Comparison of ENCODE assay signal across 21 mouse cellular contexts in genomic region chr5:132728689-132729189, GRCm38 (mm10).
DNase-seq lines count a peak whose midpoint lies in the region; ATAC-seq and TF ChIP-seq lines count a peak whose summit lies in the region.
"Had no signal": no experiment of that assay in that cellular context is flagged by ENCODE, and none has a peak within 500 bp of the region (broad histone marks: within the 10 kb centered on the region; RNA-seq: fewer than 3 reads in every experiment).

No protein-coding gene starts in this region.

- no peak overlapping the region for H3K4me2 ChIP-seq in embryonic facial prominence, embryonic 11.5 days (ENCODE audit: low read depth, low read length)
- peak overlapping the region; percentile 11; the same call in 1 of the 2 replicates for H3K4me2 ChIP-seq in heart, embryonic 15.5 days
- H3K4me2 ChIP-seq: embryonic facial prominence, embryonic 15.5 days; hindbrain, embryonic 12.5 days; kidney, embryonic 15.5 days; liver, embryonic 11.5 days had no signal

- TF ChIP-seq CTCF in ES-Bruce4 (IDR thresholded peaks at IDR 0.05; ENCODE audit: low read depth, low read length) = no peak

- no peaks in the 10 kb centered on the region for H3K4me1 ChIP-seq in embryonic facial prominence, embryonic 11.5 days (ENCODE audit: control insufficient read depth, insufficient read depth, low read length)
- H3K4me1 ChIP-seq in embryonic facial prominence, embryonic 10.5 days = peaks cover 6% of the 10 kb centered on the region; the same call in 1 of the 2 replicates
- peaks cover 6% of the 10 kb centered on the region; the same call in 1 of the 2 replicates for H3K4me1 ChIP-seq in heart, embryonic 15.5 days (replicated peaks)
- no peaks in the 10 kb centered on the region for H3K4me1 ChIP-seq in ES-Bruce4 (ENCODE audit: control insufficient read depth, insufficient read depth, low read length)
- H3K4me1 ChIP-seq: embryonic facial prominence, embryonic 15.5 days; hindbrain, embryonic 12.5 days; kidney, embryonic 15.5 days had no signal

- no peaks in the 10 kb centered on the region for H3K27me3 ChIP-seq in embryonic facial prominence, embryonic 11.5 days (ENCODE audit: control insufficient read depth, insufficient read depth, low read length)
- H3K27me3 ChIP-seq in embryonic facial prominence, embryonic 10.5 days (replicated peaks; ENCODE audit: low read depth, poor library complexity, severe bottlenecking) = no peaks in the 10 kb centered on the region
- peaks cover 10% of the 10 kb centered on the region for H3K27me3 ChIP-seq in heart, embryonic 15.5 days
- H3K27me3 ChIP-seq in ES-Bruce4 (ENCODE audit: control insufficient read depth, insufficient read depth, low read length, poor library complexity, severe bottlenecking) = no peaks in the 10 kb centered on the region
- H3K27me3 ChIP-seq: embryonic facial prominence, embryonic 15.5 days; hindbrain, embryonic 12.5 days; kidney, embryonic 15.5 days had no signal

- DNase-seq in embryonic facial prominence, embryonic 11.5 days (ENCODE audit: low spot score) = peak; percentile 24
- no peak for DNase-seq in embryonic facial prominence, embryonic 10.5 days (ENCODE audit: low spot score)
- no peak for DNase-seq in heart, postnatal 25 days (ENCODE audit: low spot score)
- DNase-seq in ZHBTc4 (ENCODE audit: low read depth, low spot score) = peak; percentile 58
- DNase-seq in cerebellum, adult 8-10 months = no peak
- no peak for DNase-seq in adrenal gland, postnatal 14 days
- DNase-seq: adrenal gland, postnatal 10 days; cerebellum, adult 11-12 months; cerebellum, postnatal 25 days; gastrocnemius, adult 2 months; kidney, postnatal 4 days; lung, adult 18-20 months; lung, postnatal 36 days; retina, postnatal 1 day; thymus, postnatal 14 days had no signal

- ATAC-seq in embryonic facial prominence, embryonic 11.5 days (replicated peaks; ENCODE audit: insufficient number of reproducible peaks, low FRiP score, low TSS enrichment, low read depth) = no peak
- no peak for ATAC-seq in heart, embryonic 15.5 days (replicated peaks; ENCODE audit: insufficient number of reproducible peaks, insufficient read depth, low FRiP score, low read depth)

- H3K9ac ChIP-seq in embryonic facial prominence, embryonic 11.5 days (replicated peaks; ENCODE audit: low read length) = no peak overlapping the region
- no peak overlapping the region for H3K9ac ChIP-seq in heart, embryonic 15.5 days
- H3K9ac ChIP-seq in ES-Bruce4 (ENCODE audit: low read depth, poor library complexity, severe bottlenecking) = no peak overlapping the region
- H3K9ac ChIP-seq: embryonic facial prominence, embryonic 15.5 days; hindbrain, embryonic 12.5 days; kidney, embryonic 15.5 days had no signal

- intact Hi-C loops in heart, postnatal 25 days (cut with DNase I) = no loop called here

- TF ChIP-seq POLR2A in ES-Bruce4 (IDR thresholded peaks at IDR 0.05; ENCODE audit: insufficient read depth, low read length) = no peak

- H3K4me3 ChIP-seq in embryonic facial prominence, embryonic 11.5 days (ENCODE audit: low read depth, low read length) = no peak overlapping the region
- no peak overlapping the region for H3K4me3 ChIP-seq in embryonic facial prominence, embryonic 10.5 days
- H3K4me3 ChIP-seq in heart, embryonic 15.5 days = no peak overlapping the region
- H3K4me3 ChIP-seq in ES-Bruce4 (ENCODE audit: low read depth, low read length) = no peak overlapping the region
- H3K4me3 ChIP-seq: embryonic facial prominence, embryonic 15.5 days; gastrocnemius, adult 2 months; hindbrain, embryonic 12.5 days; kidney, embryonic 15.5 days had no signal

- H3K36me3 ChIP-seq in embryonic facial prominence, embryonic 11.5 days (replicated peaks; ENCODE audit: control insufficient read depth, insufficient read depth, low read depth, low read length) = no peaks in the 10 kb centered on the region
- H3K36me3 ChIP-seq in embryonic facial prominence, embryonic 10.5 days (replicated peaks) = no peaks in the 10 kb centered on the region
- no peaks in the 10 kb centered on the region for H3K36me3 ChIP-seq in heart, embryonic 15.5 days
- no peaks in the 10 kb centered on the region for H3K36me3 ChIP-seq in ES-Bruce4 (ENCODE audit: control insufficient read depth, insufficient read depth, low read length, poor library complexity, severe bottlenecking)
- H3K36me3 ChIP-seq: embryonic facial prominence, embryonic 15.5 days; hindbrain, embryonic 12.5 days; kidney, embryonic 15.5 days had no signal

- 34% methylated on average over 10 of the region's 10 CpGs for WGBS in embryonic facial prominence, embryonic 11.5 days
- 33% methylated on average over 10 of the region's 10 CpGs for WGBS in embryonic facial prominence, embryonic 10.5 days
- 19% methylated on average over 10 of the region's 10 CpGs for WGBS in heart, embryonic 15.5 days

- H3K9me3 ChIP-seq in embryonic facial prominence, embryonic 11.5 days (replicated peaks; ENCODE audit: control insufficient read depth, low read length) = no peaks in the 10 kb centered on the region
- no peaks in the 10 kb centered on the region for H3K9me3 ChIP-seq in embryonic facial prominence, embryonic 10.5 days
- no peaks in the 10 kb centered on the region for H3K9me3 ChIP-seq in heart, embryonic 15.5 days (replicated peaks)
- H3K9me3 ChIP-seq in ES-Bruce4 (replicated peaks; ENCODE audit: control insufficient read depth, insufficient read depth, low read length, poor library complexity, severe bottlenecking) = no peaks in the 10 kb centered on the region
- H3K9me3 ChIP-seq: embryonic facial prominence, embryonic 15.5 days; hindbrain, embryonic 12.5 days; kidney, embryonic 15.5 days had no signal

- no peak for TF ChIP-seq EP300 in ES-Bruce4 (IDR thresholded peaks at IDR 0.05; ENCODE audit: insufficient read depth, low read depth, low read length)

- no peak overlapping the region for H3K27ac ChIP-seq in embryonic facial prominence, embryonic 11.5 days (replicated peaks; ENCODE audit: low read depth, low read length)
- no peak overlapping the region for H3K27ac ChIP-seq in embryonic facial prominence, embryonic 10.5 days (replicated peaks)
- H3K27ac ChIP-seq in heart, embryonic 15.5 days = no peak overlapping the region
- H3K27ac ChIP-seq in ES-Bruce4 (ENCODE audit: insufficient read depth, low read length) = peak overlapping the region; percentile 48; the same call in 1 of the 2 replicates
- H3K27ac ChIP-seq: embryonic facial prominence, embryonic 15.5 days; gastrocnemius, adult 2 months; hindbrain, embryonic 12.5 days; kidney, embryonic 15.5 days had no signal

Comparison
In these comparisons a context has a peak if more than half of its experiments do, and no peak if none do; other contexts are left out.
1. DNase-seq: peak in embryonic facial prominence, embryonic 11.5 days (single experiment) and ZHBTc4 (single experiment); none in embryonic facial prominence, embryonic 10.5 days (single experiment), heart, postnatal 25 days (single experiment), cerebellum, adult 8-10 months (single experiment) and adrenal gland, postnatal 14 days (single experiment).